Mouse (Mus musculus) ES-Bruce4 (cell line): ENCODE measurements around the gene Ube2e3. TPM values are rescaled to one million over a fixed set of nuclear protein-coding genes. Genes with fewer than 3 reads are reported as not detected.

Experiments used
- H3K27ac ChIP-seq: 2 replicates; pipeline ENCODE4 v1.5.1; 2012; ENCODE audit warnings: low read length, inconsistent platforms; ENCODE audit not compliant: insufficient read depth
- H3K27me3 ChIP-seq: 2 replicates; pipeline ENCODE4 v1.6.1; 2012; ENCODE audit warnings: mild to moderate bottlenecking, low read length, inconsistent platforms; ENCODE audit not compliant: control insufficient read depth, poor library complexity, insufficient read depth, severe bottlenecking
- H3K36me3 ChIP-seq: 2 replicates; pipeline ENCODE4 v1.6.1; 2012; ENCODE audit warnings: inconsistent platforms, mild to moderate bottlenecking, low read length, moderate library complexity; ENCODE audit not compliant: control insufficient read depth, poor library complexity, insufficient read depth, severe bottlenecking
- H3K4me1 ChIP-seq: one replicate; pipeline ENCODE4 v1.8.1; 2011; ENCODE audit warnings: low read length; ENCODE audit not compliant: control insufficient read depth, insufficient read depth
- H3K4me3 ChIP-seq: 2 replicates; pipeline ENCODE4 v1.5.1; 2011; ENCODE audit warnings: low read depth, mild to moderate bottlenecking, low read length
- H3K9ac ChIP-seq: 2 replicates; pipeline ENCODE4 v1.6.1; 2012; ENCODE audit warnings: low read depth, mild to moderate bottlenecking, inconsistent platforms; ENCODE audit not compliant: poor library complexity, severe bottlenecking
- H3K9me3 ChIP-seq: replicated peaks from 2 replicates; pipeline ENCODE4 v1.6.1; 2012; ENCODE audit warnings: mild to moderate bottlenecking, low read length, inconsistent platforms; ENCODE audit not compliant: control insufficient read depth, poor library complexity, insufficient read depth, severe bottlenecking
- CTCF ChIP-seq: IDR thresholded peaks from one replicate; pipeline ENCODE4 v1.8.1; 2011; ENCODE audit warnings: low read depth, low read length
- EP300 ChIP-seq: IDR thresholded peaks from 2 replicates; pipeline ENCODE4 v1.6.1; 2011; ENCODE audit warnings: low read depth, low read length; ENCODE audit not compliant: insufficient read depth
- POLR2A ChIP-seq: IDR thresholded peaks from one replicate; pipeline ENCODE4 v1.8.1; 2011; ENCODE audit warnings: low read length; ENCODE audit not compliant: insufficient read depth
- polyA plus RNA-seq: library from polyadenylated mRNA; stranded (reverse); fragments of >200 nt; gene quantifications from 2 replicates; pipeline ENCODE4 v1.2.4, GENCODE M21; 2011; ENCODE audit warnings: low read depth; ENCODE audit not compliant: missing spikeins, insufficient read depth, insufficient read length

The Ube2e3 gene
- polyA plus RNA-seq, 1 experiment, result 36.6 TPM

DNA sequence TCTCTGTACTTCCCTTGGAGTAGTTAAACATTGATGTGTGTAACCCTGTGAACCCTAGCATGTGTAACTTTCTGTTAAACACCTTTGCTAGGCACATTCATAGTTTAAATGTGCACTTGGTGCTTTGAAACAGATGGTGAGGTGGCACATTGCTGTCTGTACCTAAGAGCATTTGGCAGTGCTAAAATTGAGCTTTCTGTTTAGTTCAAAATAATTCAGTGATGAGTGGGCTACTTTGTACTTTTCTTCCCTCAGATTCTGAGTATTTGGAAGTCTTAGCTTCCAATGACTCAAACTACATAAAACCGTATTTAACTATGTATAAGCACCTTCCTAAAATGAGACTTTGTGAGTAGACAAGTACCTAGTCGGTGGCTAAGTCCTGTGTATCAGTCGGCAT is 59.7 kb downstream of the Ube2e3 start:
- TF ChIP-seq POLR2A, result no peak
- no peak for TF ChIP-seq CTCF
- no peak for TF ChIP-seq EP300
- H3K27ac ChIP-seq, result no peak overlapping the region
- no peaks in the 10 kb centered on the region for H3K27me3 ChIP-seq
- no peak overlapping the region for H3K9ac ChIP-seq
- H3K4me3 ChIP-seq, result no peak overlapping the region
- H3K36me3 ChIP-seq, result no peaks in the 10 kb centered on the region
- no peaks in the 10 kb centered on the region for H3K4me1 ChIP-seq
- H3K9me3 ChIP-seq, result no peaks in the 10 kb centered on the region

DNA sequence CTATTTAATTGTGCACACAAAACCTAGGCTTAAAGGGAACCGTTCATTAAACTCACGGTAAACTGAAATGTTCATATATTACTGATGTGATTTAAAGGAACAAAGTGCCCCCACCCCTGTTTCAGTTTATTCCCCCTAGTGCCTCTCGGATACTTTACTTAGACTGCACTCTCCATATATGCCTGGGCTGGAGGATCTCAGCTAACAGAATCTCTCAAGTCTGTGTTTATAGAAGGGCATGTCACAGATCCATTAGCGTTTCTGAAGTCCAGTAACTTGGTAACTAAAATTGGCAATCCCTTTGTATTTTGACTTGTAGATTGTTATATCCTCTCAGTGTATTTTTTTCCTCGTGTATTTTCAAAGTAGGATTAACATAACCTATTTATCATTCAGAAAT is 60.2 kb downstream of the Ube2e3 start:
- Histone ChIP-seq H3K27ac (no peak overlapping the region), H3K4me1 (no peaks in the 10 kb centered on the region), H3K36me3 (no peaks in the 10 kb centered on the region)

DNA sequence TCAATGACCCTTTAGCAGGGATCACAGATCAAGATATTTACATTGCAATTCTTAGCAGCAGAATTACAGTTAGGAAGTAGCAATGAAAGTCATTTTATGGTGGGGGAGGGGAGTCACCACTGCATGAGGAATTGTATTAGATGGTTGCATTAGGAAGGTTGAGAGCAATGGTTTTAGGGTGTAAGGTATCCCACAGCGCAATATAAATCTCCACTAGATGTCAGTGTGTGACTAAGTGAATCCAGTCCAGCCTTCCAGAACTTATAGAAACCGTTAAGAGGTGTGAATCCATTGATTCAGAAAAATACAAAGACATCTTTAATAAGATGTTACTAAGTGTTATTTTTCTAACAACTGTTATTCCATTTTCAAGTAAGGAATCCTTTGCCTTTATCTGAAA is 63.4 kb downstream of the Ube2e3 start:
- H3K4me3 ChIP-seq, result no peak overlapping the region
- no peaks in the 10 kb centered on the region for H3K27me3 ChIP-seq
- no peak for TF ChIP-seq POLR2A
- no peak for TF ChIP-seq EP300
- H3K4me1 ChIP-seq, result no peaks in the 10 kb centered on the region
- no peak overlapping the region for H3K27ac ChIP-seq
- H3K9me3 ChIP-seq, result no peaks in the 10 kb centered on the region
- no peaks in the 10 kb centered on the region for H3K36me3 ChIP-seq
- H3K9ac ChIP-seq, result no peak overlapping the region

More for the DNA sequence above, 60.2 kb downstream of the Ube2e3 start:
- H3K27me3 ChIP-seq, result no peaks in the 10 kb centered on the region
- H3K9me3 ChIP-seq, result no peaks in the 10 kb centered on the region
- no peak for TF ChIP-seq POLR2A
- TF ChIP-seq EP300, result no peak
- no peak for TF ChIP-seq CTCF
- no peak overlapping the region for H3K4me3 ChIP-seq
- H3K9ac ChIP-seq, result no peak overlapping the region

- H3K27ac ChIP-seq, result no peak overlapping the region
- H3K4me3 ChIP-seq, result no peak overlapping the region
- no peaks in the 10 kb centered on the region for H3K36me3 ChIP-seq
- TF ChIP-seq POLR2A (no peak), CTCF (no peak), EP300 (no peak)
- no peak overlapping the region for H3K9ac ChIP-seq
- no peaks in the 10 kb centered on the region for H3K4me1 ChIP-seq
- H3K27me3 ChIP-seq, result no peaks in the 10 kb centered on the region
- no peaks in the 10 kb centered on the region for H3K9me3 ChIP-seq
Measured at GRCm38 (mm10) chr2:78959451-78959850, 91.5 kb downstream of the Ube2e3 start.

GRCm38 (mm10) chr2:78960288-78960687 is 92.4 kb downstream of the Ube2e3 start:
- Histone ChIP-seq H3K4me1 (no peaks in the 10 kb centered on the region), H3K9me3 (no peaks in the 10 kb centered on the region), H3K27ac (no peak overlapping the region), H3K27me3 (no peaks in the 10 kb centered on the region), H3K36me3 (no peaks in the 10 kb centered on the region), H3K4me3 (no peak overlapping the region), H3K9ac (no peak overlapping the region)
- TF ChIP-seq POLR2A (no peak), EP300 (no peak), CTCF (no peak)

DNA sequence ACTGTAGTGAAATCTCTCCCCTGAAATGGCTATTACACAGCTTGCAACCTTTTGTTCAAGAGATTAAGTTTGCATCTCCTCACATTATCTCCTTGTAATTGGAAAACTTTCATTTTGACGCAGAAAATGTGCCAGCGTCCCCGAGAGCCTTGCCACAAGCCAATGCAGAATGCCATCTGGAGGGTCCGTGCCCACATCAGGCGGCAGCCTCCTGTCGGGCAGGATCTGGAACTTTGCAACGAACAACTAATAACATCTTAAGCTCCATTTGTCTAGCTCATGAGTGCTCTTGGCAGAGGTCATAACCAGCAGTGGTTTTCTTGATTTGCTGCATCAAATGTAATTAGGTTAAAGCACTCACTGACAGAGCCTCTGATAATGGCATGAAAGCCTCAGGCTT is 93.1 kb downstream of the Ube2e3 start:
- Histone ChIP-seq H3K9ac (no peak overlapping the region), H3K4me3 (no peak overlapping the region), H3K27me3 (no peaks in the 10 kb centered on the region), H3K36me3 (no peaks in the 10 kb centered on the region), H3K4me1 (no peaks in the 10 kb centered on the region), H3K9me3 (no peaks in the 10 kb centered on the region), H3K27ac (no peak overlapping the region)
- no peak for TF ChIP-seq EP300
- no peak for TF ChIP-seq POLR2A
- TF ChIP-seq CTCF, result no peak
